Mouse (Mus musculus) heart, postnatal 25 days (tissue): ENCODE measurements around the gene Pdzd2. TPM values are rescaled to one million over a fixed set of nuclear protein-coding genes. Genes with fewer than 3 reads are reported as not detected.

Experiments used
- DNase-seq: peaks from one replicate; pipeline ENCODE4 v3.0.0; 2022; ENCODE audit warnings: low spot score
- intact Hi-C: fragments of 180-260 bp; cut with DNase I; formaldehyde crosslinking; loops from one replicate; pipeline ENCODE4 v1.15.1; 2025
- total RNA-seq, 2 experiments: library from RNA; stranded (reverse); gene quantifications; 2 replicates each; pipeline ENCODE4 v1.2.3; 2021

Gene Pdzd2
- total RNA-seq, 2 experiments from 2014 or later, result 93.0 to 118 TPM

DNA sequence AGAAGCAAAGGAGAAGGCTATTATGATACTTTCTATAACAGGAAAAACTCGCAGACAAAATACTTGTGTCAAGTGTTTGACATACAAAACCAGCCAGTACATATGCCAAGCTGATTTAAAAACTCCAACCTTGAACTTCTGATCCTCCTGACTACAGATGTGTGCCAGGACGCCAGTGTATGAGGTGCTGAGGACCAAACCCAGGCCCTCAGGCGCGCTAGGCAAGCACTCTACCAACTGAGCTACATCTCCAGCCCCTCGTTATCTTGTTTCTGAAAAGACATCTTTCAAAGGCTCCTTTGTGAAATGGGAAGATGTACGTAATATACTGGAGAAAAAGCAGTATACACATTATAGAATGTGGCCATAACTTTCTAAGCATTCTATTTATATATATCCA, 59.7 kb downstream of the Pdzd2 start:
- DNase-seq, result no peak
- intact Hi-C loops, result no loop called here

DNA sequence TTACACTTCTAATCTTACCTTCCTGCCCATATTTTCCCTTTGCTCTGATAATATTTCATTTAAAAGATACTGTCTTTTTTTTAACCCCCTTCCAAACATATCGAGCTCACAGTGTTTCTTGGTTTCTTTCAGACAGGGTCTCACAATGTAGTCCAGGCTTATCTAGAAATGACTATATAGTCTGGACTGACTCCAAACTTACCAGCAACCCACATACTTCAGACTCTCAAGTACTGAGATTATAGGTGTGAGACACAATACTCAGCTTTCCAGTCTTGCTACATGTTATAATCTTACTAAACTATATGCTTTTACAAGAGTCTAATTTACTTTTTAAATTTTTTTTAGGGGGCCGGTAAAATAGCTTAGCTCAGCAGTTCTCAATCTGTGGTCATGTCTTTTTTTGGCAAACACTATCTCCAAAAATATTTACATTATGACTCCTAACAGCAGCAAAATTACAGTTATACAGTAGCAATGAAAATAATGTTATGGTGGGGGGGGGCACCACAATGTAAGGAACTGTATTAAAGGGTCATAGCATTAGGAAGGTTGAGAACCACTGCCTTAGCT, 61.1 kb downstream of the Pdzd2 start:
- DNase-seq, result no peak
- intact Hi-C loops, result no loop called here

DNA sequence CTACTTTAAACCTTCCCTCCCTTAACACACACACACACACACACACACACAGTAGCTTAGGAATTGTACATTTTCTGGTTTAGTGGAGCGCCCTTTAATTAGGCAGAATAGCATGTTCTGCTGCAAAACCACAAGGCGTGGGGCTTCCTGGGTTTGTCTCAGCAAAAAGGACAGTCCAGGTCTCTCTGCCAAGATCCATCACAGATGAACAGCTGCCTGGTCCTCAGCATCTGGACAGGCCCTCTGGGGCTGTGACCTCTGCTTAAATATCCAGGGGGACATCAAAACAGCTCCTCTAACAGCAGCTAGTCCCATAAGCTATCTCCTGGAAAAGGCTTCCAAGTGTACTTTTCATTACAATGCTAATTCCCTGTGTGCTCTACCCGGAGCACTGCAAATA, 64.4 kb downstream of the Pdzd2 start:
- DNase-seq, result no peak
- intact Hi-C loops, result no loop called here

DNA sequence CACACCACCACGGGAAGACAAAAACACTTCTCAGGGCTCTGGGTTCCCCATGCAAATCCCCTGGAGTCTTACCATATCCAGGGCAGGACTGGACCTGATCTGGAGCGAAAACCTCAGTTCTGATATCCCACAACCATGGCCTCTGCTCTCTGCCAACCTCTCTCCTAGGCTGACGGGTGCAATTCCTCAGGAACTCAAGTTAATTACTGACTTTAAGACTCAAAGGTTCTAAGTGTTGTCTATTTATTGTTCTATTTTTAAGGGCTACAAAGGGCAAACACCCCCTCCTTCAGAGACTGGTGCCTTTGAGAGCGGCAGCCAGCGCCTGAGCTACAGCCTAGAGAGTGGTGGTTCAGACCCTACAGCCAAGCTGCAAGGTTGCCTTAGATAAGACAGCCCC, 65.7 kb downstream of the Pdzd2 start:
- intact Hi-C loops, result no loop called here
- no peak for DNase-seq

DNA sequence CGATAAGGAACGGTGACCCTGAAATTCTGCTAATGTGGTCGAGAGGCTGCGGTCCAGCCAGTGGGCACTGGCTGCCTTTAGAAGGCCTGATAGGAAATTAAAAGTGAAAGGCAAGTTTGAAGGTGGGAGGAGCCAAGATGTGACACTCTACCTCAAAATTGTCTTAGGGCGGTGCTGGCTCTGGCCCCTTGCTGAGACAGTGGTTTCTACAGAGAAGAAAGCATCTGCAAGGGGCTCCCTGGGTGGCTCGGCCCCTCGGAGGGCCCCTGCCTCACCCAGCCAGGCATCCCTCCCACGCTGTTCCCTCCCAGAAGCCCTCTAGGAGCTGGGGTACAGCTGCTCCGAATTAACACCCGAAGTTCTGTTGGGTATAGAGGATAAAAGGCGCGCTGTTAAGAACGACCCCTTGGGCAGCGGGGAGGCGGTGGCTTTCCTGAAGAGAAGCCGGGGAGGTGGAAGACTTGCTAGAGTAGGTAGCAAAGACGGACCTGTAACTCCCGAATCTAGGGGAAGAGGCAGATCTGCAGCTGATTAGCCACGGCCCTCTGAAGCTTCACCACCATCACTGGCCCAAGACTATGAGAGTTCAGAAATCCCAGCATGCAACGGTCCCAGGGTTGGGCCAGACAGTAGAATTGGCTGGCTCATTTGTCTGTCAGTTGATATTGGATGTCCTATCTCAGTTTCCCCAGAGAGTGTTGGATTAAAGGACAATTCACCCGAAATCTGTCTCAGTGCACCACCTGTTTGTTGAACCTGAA, 71.8 kb downstream of the Pdzd2 start:
- no peak for DNase-seq
- intact Hi-C loops, result no loop called here

DNA sequence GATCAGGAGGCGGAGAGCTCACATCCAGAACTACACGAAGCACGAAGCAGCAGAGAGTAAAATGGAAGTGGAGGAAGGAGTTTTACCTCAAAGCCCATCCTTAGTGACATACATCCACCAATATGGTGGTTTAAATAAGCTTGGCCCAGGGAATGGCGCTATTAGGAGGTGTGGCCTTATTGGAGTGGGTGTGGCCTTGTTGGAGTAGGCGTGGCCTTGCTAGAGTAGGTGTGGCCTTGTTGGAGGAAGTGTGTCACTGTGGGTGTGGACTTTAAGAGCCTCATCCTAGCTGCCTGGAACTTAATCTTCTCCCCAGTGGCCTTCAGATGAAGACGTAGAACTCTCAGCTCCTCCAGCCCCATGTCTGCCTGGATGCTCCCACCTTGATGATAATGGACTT, 73.8 kb downstream of the Pdzd2 start:
- intact Hi-C loops, result no loop called here
- DNase-seq, result no peak

DNA sequence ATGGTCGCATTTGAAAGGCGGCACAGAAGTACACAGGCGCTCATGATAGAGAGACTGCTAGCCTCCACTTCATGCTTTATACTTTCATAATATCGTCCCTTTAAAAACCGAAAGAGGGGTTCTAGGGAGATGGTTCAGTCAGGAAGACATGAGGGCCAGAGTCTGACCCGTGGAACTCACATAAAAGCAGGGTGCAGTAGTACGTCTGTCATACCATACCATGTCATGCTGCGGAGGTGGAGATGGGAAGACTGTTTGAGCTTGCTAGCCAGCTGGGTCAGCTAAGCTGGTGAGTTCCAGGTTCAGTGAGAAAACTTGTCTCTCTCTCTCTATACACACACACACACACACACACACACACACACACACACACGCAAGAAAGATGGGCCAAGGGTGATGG, 76.4 kb downstream of the Pdzd2 start:
- DNase-seq, result no peak
- intact Hi-C loops, result no loop called here

DNA sequence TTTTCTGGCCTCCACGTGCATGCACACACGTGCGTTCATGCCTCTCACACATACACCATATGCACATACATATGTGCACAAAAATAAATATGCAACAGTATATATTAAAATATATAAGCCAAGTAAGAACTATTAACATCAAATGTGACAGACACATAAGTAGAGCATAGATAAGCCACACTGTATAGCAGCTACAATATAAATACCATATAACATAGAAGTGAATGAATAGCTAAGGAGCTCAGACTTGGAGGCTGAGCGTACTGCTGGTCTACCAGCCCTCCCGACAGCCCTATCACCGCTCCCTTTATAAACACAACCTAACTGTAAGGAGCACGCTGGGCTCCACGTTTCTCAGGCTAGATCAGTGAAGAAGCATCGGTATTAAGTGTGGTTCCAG, 79.4 kb downstream of the Pdzd2 start:
- intact Hi-C loops, result no loop called here
- DNase-seq, result no peak

DNA sequence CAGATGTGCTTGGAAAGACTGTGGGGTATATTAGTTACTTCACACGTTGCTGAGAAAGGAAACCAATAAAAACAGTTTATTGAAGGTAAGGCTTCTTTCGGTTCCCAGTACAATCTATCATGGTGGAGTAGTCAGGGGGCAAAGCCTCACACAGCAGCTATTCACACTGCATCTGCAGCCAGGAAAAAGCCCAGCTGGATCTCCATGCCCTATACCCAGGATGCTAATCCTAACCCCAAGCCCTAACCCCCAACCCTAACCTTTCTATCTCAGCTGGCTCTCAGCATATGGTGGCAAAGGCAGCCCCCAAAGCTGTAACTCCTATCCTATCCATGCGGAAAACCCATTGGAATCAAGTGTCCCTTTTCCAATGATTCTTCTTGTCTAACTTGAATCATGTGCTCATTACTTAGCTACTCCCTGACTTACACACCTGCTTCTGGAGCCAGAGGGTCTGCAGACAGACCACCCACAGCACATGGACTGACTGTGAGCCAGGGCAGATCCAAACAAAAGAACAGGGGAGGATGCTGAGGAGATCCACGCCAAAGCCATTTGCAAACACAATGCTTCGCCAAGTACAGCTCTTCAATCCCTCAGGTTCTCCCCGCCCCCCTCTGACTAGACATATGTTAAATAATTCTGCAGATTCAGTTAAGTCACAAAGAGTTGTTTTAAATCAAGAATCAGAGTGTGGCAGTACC, 83.6 kb downstream of the Pdzd2 start:
- intact Hi-C loops, result no loop called here
- DNase-seq, result no peak

DNA sequence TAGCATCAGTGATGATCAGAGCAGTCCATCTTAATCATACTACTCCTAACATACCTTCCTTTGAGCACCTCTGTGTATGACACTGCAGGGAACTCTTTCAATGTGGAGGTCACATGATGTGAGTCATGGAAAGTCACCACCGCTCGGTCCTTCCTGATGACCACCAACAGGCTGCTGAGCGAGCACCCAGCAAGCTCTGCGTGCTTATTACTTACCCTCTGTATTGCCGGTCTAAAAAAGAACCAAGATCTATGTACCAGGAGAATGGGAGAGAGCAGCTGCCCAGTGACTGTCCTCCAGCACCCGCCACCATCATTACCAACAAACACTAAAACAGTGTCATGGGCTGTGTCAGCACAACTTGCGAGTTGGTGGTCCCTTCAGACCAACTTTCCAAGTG, 84.4 kb downstream of the Pdzd2 start:
- no peak for DNase-seq
- intact Hi-C loops, result no loop called here

DNA sequence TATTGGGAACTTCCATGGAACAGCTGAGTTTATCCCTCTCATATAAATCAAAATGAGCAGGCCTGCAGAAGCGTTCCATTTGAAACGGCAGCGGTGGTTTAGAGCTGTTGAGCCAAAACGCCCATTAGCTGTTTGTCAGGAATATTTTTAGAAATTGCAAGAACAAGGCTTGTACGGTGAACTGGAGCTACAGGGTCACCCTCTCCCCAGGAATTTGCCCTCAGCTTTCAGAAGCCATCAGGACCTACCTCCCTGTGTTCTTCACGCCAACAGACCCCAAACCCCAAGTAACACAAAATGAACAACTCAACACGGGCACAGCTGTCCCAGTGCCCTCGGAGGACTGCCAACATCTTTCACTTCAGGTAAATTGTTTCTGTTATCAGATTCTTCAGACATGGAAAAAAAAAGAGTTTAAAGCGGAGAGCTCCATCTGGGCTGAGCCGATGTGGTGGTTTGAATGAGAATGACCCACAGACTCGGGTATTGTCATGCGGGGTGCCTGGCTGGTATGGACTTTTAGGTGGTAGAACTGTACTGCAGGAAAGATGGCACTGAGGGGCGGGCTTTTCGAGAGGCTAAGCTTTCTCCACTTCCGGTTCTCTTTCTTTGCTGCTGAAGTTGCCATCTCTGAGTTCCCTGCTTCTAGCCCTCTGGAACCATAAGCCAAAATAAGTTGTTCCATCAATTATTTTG, 87.2 kb downstream of the Pdzd2 start:
- intact Hi-C loops, result loop anchor here (5.0 kb wide), 1 partner anchor 85 kb away; the partner anchor contains the start of gene Pdzd2

DNA sequence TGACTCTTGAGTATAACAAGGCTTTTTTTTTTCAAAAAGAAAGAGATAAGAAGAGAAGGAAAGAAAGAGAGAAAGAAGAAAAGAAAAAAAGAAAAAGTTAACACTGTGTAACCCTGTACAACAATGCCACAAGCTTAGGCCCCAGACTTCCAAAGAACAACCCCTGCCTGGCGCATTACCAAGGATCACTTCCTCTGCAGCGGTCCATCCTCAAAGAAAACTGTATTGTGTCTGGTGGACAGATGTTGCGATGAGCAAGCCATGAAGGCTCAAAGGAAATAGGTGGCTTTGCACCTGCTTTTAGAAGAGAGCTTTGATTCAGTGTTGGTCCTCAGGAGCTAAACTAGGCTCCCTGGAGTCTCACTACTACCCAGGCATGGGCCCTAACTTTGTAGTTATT, 89.5 kb downstream of the Pdzd2 start:
- intact Hi-C loops, result loop anchor here (5.0 kb wide), 1 partner anchor 87 kb away; the partner anchor contains the start of gene Pdzd2
- no peak for DNase-seq

More for the DNA sequence above, 87.2 kb downstream of the Pdzd2 start:
- no peak for DNase-seq

DNA sequence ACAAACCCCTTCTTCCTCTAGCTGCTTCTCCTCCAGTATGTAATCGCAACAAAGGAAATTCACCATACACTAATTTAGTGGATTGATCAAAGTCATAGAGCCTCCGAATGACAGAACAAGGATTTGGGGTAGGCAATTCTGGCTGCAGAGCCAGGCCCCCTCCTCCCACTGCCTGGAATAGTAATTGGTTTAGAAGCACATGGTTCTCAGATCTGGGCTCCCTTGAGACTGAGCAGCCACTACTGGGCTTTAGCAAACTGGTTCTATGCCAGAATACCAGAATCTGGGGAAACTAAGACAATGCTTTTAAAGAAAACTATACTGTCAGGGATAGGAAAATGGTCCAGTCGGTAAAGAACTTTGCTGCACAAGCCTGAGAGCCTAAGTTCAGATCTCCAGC, 90.0 kb downstream of the Pdzd2 start:
- DNase-seq, result no peak
- intact Hi-C loops, result loop anchor here (5.0 kb wide), 1 partner anchor 88 kb away; the partner anchor contains the start of gene Pdzd2

DNA sequence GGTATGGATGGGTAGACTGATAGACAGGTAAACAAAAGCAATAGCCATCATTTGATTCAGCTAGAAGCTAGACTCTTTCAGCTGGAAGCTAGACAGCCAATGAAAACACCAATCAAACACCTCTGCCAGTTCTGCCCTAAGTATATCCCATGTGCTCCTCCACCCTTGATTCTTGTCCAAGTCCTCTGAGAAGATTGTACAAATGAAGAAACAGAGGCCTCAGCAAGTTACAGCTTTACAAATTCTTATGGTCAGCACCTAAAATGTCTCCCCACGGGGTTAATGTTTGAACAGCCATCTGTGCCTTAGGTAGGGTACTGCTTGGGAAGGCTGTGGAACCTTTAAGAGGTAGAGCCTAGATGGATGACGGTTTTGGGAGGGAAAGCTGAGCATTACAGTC, 90.6 kb downstream of the Pdzd2 start:
- DNase-seq, result no peak
- intact Hi-C loops, result no loop called here

DNA sequence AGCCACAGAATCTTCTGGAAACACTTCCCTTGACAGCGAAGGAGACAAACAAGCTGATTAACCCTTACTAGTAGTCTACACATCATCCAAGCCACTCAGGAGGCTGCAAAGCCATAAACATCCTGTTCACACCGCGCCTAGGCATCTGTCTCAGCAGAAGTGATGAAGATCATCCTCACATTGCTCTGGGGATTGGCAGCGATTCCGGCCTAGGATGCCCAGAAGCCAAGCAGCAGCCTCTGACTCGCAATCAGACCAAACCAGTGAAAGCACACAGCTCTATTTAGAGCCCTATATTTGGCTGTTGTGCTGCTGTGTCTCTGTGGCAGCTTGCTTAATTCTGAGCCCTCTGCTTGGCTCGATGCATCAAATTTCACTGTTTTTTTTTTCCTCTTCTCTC, 99.0 kb downstream of the Pdzd2 start:
- intact Hi-C loops, result no loop called here

DNA sequence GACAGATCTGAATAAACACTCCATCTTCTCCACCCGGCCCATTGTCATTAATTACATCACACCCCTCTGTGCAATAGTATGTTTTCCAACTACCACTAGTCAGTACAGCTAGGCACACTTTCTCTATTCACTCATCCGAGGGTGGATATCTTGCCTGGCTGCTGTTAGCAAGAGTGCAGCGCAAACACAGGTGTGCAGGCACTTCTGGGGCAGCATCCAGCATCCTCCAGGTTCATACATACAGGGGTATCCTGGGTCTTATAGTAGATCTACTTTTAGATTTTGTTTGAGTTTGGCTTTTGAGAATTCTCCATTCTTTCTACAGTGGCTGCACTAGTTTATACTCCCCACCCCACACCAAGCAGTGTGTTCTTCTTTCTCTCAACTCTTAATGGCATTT, 99.9 kb downstream of the Pdzd2 start:
- intact Hi-C loops, result no loop called here
- DNase-seq, result no peak

More for the DNA sequence above, 99.0 kb downstream of the Pdzd2 start:
- no peak for DNase-seq

DNA sequence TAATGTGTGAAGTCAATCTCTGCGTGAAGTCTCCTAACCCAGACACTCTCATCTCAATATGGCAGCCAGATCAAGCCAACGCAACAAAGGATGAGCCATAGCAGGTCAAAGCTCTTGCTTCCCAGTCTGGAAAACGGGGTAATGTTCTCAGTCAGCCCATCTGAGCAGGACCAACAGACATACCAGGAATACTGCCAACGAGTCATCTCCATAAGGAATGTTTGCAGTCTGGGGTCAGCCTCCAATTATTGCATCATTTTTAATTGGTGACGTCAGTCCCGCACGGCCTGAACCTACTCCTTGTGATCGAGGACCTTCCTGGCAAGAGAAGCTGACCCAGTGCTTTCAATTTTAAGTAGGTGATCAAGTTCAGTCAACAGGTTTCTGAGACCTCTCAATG, 100.5 kb downstream of the Pdzd2 start:
- intact Hi-C loops, result no loop called here
- DNase-seq, result no peak

DNA sequence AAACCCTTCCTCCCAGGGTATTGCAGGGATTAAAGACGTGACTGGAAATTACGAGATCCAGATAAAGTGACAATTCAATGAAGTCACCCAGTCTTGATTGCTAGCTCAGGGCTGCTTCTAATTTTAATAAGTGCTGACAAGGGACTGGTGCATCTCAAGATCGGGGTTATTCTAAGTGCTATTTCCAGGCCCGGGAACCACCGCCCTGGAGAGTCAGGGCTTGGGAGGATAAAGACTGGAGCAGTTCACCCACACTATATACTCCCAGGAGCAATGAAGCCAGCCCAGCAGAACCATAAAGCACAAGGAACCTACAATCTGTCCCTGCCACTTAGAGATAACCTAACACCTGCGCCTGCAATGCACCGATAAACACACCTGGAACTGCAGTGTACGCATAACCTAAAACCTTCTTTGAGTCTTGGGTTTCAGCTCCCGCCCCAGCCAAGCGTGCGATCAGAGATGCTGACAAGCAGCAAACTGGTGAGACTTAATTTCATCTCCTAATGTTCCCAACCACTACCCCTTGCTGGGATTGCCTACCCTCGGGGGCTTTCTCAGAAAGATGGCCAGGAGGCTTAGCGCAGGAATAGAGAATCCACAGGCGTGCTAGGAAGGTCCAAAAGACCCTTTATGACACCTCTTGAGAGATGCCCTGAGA, 101.2 kb downstream of the Pdzd2 start:
- intact Hi-C loops, result no loop called here

DNA sequence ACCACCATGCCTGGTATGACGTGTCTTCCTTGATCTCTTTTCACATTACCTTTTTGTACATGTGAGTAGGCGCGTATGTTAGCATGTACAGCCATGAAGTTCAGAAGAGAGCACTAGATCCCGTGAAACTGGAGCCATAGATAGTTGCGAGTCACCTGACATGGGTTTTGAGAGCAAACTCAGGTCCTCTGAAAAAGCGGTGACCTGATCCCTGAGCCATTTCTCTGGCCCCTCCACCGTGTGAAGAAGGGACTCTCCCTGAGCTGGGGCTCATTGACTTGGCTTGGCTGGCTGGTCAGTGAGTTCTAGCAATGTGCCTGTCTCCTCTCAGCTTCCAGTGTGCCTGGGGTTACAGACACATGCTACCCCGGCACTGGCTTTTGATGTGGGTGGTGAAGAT, 102.2 kb downstream of the Pdzd2 start:
- intact Hi-C loops, result no loop called here
- DNase-seq, result no peak

More for the DNA sequence above, 101.2 kb downstream of the Pdzd2 start:
- no peak for DNase-seq

DNA sequence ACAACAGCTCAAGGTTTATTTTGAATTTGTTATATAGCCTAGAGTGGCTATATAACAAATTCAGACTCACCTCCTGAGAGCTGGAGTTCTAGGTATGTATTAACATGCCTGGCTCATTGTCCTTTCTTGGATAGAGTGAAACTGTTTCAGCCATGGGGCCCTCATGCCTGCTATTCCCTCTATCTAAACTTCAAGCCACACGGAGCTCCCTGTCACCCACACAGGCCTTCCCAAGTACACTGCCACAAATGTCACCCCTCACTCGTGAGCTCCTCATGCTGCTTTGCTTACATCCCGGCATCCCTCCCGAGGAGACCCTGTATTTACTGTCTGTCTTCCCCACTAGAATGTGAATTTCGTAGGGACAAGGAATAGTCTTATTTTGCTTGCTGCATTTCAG, 103.3 kb downstream of the Pdzd2 start:
- intact Hi-C loops, result no loop called here
- DNase-seq, result no peak
